Mouse (Mus musculus) midbrain, embryonic 15.5 days (tissue): ENCODE results near the gene Smg9. TPM values are rescaled to one million over a fixed set of nuclear protein-coding genes. Genes with fewer than 3 reads are reported as not detected.

Experiments
- ATAC-seq: fragments of 200-750 bp; cut with Nextera tagmentation; replicated peaks from 2 replicates; pipeline ENCODE4 v1.8.0; 2017; ENCODE audit warnings: moderate TSS enrichment
- H3K27ac ChIP-seq: fragments of 300-500 bp; sonication (generic); 2 replicates; pipeline ENCODE4 v1.5.1; 2015; ENCODE audit warnings: mild to moderate bottlenecking, inconsistent platforms
- H3K27me3 ChIP-seq: fragments of 300-500 bp; sonication (generic); replicated peaks from 2 replicates; pipeline ENCODE4 v1.6.1; 2015; ENCODE audit warnings: inconsistent platforms
- H3K36me3 ChIP-seq: fragments of 300-500 bp; sonication (generic); replicated peaks from 2 replicates; pipeline ENCODE4 v1.6.1; 2015; ENCODE audit warnings: inconsistent platforms
- H3K4me1 ChIP-seq: fragments of 300-500 bp; sonication (generic); 2 replicates; pipeline ENCODE4 v1.6.1; 2015; ENCODE audit warnings: inconsistent platforms
- H3K4me2 ChIP-seq: fragments of 300-500 bp; sonication (generic); 2 replicates; pipeline ENCODE4 v1.6.1; 2015; ENCODE audit warnings: inconsistent platforms, mild to moderate bottlenecking, moderate library complexity
- H3K4me3 ChIP-seq: fragments of 300-500 bp; sonication (generic); 2 replicates; pipeline ENCODE4 v1.5.1; 2015; ENCODE audit warnings: mild to moderate bottlenecking, inconsistent platforms
- H3K9ac ChIP-seq: fragments of 300-500 bp; sonication (generic); 2 replicates; pipeline ENCODE4 v1.6.1; 2015; ENCODE audit warnings: mild to moderate bottlenecking, inconsistent platforms
- H3K9me3 ChIP-seq: fragments of 300-500 bp; sonication (generic); 2 replicates; pipeline ENCODE4 v1.6.1; 2016; ENCODE audit warnings: inconsistent platforms
- WGBS: fragments of 180-500 bp; shearing (Covaris S2); methylation state at CpG from one replicate; pipeline ENCODE4 v1.1.7; 2015; ENCODE audit warnings: mixed read lengths; 5-methylcytosine and 5-hydroxymethylcytosine counted together
- polyA plus RNA-seq: library from polyadenylated mRNA; unstranded; fragments of >200 nt; fragmentation: Nextera tagmentation; extraction: Ambion mirVana; gene quantifications from 2 replicates; pipeline ENCODE4 v1.2.1, GENCODE M21; 2015

Gene Smg9
- polyA plus RNA-seq, 1 experiment from 2014 or later: 40.3 TPM

- Histone ChIP-seq H3K4me1 (peaks cover 2% of the 10 kb centered on the region; the same call in 1 of the 2 replicates), H3K9me3 (no peaks in the 10 kb centered on the region), H3K4me3 (no peak overlapping the region), H3K27me3 (no peaks in the 10 kb centered on the region), H3K36me3 (no peaks in the 10 kb centered on the region), H3K9ac (no peak overlapping the region), H3K4me2 (no peak overlapping the region), H3K27ac (no peak overlapping the region)
- no peak for ATAC-seq
- 70% methylated on average over 10 of the region's 10 CpGs for WGBS
These were observed 58.4 kb downstream of the Smg9 start for GRCm38 (mm10) chr7:24457726-24458370.

- Histone ChIP-seq H3K27ac (no peak overlapping the region), H3K9ac (no peak overlapping the region), H3K9me3 (no peaks in the 10 kb centered on the region), H3K4me2 (no peak overlapping the region), H3K4me1 (peaks cover 6% of the 10 kb centered on the region; the same call in 1 of the 2 replicates), H3K27me3 (no peaks in the 10 kb centered on the region), H3K36me3 (no peaks in the 10 kb centered on the region), H3K4me3 (no peak overlapping the region)
- 78% methylated on average over 5 of the region's 5 CpGs for WGBS
- ATAC-seq: no peak
These were observed 60.0 kb downstream of the Smg9 start for GRCm38 (mm10) chr7:24459440-24459839.

- H3K9me3 ChIP-seq: no peaks in the 10 kb centered on the region
- ATAC-seq: no peak
- no peaks in the 10 kb centered on the region for H3K36me3 ChIP-seq
These were observed 60.4 kb downstream of the Smg9 start for GRCm38 (mm10) chr7:24459843-24460242.

GRCm38 (mm10) chr7:24461376-24462051 lies 62.1 kb downstream of the Smg9 start:
- Histone ChIP-seq H3K4me3 (no peak overlapping the region), H3K4me2 (no peak overlapping the region), H3K9me3 (no peaks in the 10 kb centered on the region), H3K27ac (no peak overlapping the region), H3K27me3 (no peaks in the 10 kb centered on the region), H3K4me1 (peaks cover 6% of the 10 kb centered on the region; the same call in 1 of the 2 replicates), H3K9ac (no peak overlapping the region), H3K36me3 (no peaks in the 10 kb centered on the region)
- no peak for ATAC-seq
- 67% methylated on average over 14 of the region's 14 CpGs for WGBS

More at GRCm38 (mm10) chr7:24459843-24460242, 60.4 kb downstream of the Smg9 start:
- Histone ChIP-seq H3K9ac (no peak overlapping the region), H3K27me3 (no peaks in the 10 kb centered on the region), H3K4me2 (no peak overlapping the region), H3K4me3 (no peak overlapping the region), H3K4me1 (peaks cover 6% of the 10 kb centered on the region; the same call in 1 of the 2 replicates), H3K27ac (no peak overlapping the region)
- WGBS: 73% methylated on average over 3 of the region's 3 CpGs

GRCm38 (mm10) chr7:24462388-24463319 lies 63.2 kb downstream of the Smg9 start, which contains the start of gene Plaur:
Gene Plaur (plus strand): TSS chr7:24462484.
- Histone ChIP-seq H3K27me3 (no peaks in the 10 kb centered on the region), H3K4me3 (no peak within 1 kb of the TSS), H3K4me1 (peaks cover 6% of the 10 kb centered on the region; the same call in 1 of the 2 replicates), H3K9ac (no peak within 1 kb of the TSS), H3K9me3 (no peaks in the 10 kb centered on the region), H3K27ac (no peak within 1 kb of the TSS), H3K36me3 (no peaks in the 10 kb centered on the region), H3K4me2 (peak within 1 kb of the TSS; percentile 17; the same call in 1 of the 2 replicates)
- 0 out of 2 replicates have a peak, but pooled peaks have one; percentile 27 for ATAC-seq
- WGBS: 7% methylated on average over 27 of the region's 27 CpGs

GRCm38 (mm10) chr7:24466835-24467234 lies 67.4 kb downstream of the Smg9 start:
- Histone ChIP-seq H3K27me3 (no peaks in the 10 kb centered on the region), H3K4me3 (no peak overlapping the region), H3K9ac (no peak overlapping the region), H3K27ac (no peak overlapping the region), H3K9me3 (no peaks in the 10 kb centered on the region), H3K4me2 (no peak overlapping the region), H3K36me3 (no peaks in the 10 kb centered on the region), H3K4me1 (peaks cover 6% of the 10 kb centered on the region; the same call in 1 of the 2 replicates)
- 92% methylated on average over 6 of the region's 6 CpGs for WGBS
- no peak for ATAC-seq

GRCm38 (mm10) chr7:24467886-24468285 lies 68.5 kb downstream of the Smg9 start:
- no peak overlapping the region for H3K27ac ChIP-seq
- no peak overlapping the region for H3K4me3 ChIP-seq
- no peaks in the 10 kb centered on the region for H3K27me3 ChIP-seq
- no peak overlapping the region for H3K4me2 ChIP-seq
- WGBS: 83% methylated on average over 5 of the region's 5 CpGs
- H3K36me3 ChIP-seq: no peaks in the 10 kb centered on the region
- H3K9ac ChIP-seq: no peak overlapping the region
- ATAC-seq: no peak
- H3K9me3 ChIP-seq: no peaks in the 10 kb centered on the region
- peaks cover 4% of the 10 kb centered on the region; the same call in 1 of the 2 replicates for H3K4me1 ChIP-seq

- ATAC-seq: no peak
- Histone ChIP-seq H3K4me1 (no peaks in the 10 kb centered on the region), H3K36me3 (no peaks in the 10 kb centered on the region), H3K4me2 (no peak overlapping the region), H3K9ac (no peak overlapping the region), H3K27me3 (no peaks in the 10 kb centered on the region), H3K27ac (no peak overlapping the region), H3K4me3 (no peak overlapping the region), H3K9me3 (no peaks in the 10 kb centered on the region)
- WGBS: 89% methylated on average over 3 of the region's 3 CpGs
These were observed 69.7 kb downstream of the Smg9 start for GRCm38 (mm10) chr7:24469126-24469525.

GRCm38 (mm10) chr7:24470356-24470755 lies 70.9 kb downstream of the Smg9 start:
- 95% methylated on average over 7 of the region's 7 CpGs for WGBS
- no peak overlapping the region for H3K27ac ChIP-seq
- no peak for ATAC-seq

More at GRCm38 (mm10) chr7:24470356-24470755, 70.9 kb downstream of the Smg9 start:
- Histone ChIP-seq H3K27me3 (no peaks in the 10 kb centered on the region), H3K4me2 (no peak overlapping the region), H3K36me3 (no peaks in the 10 kb centered on the region), H3K9me3 (no peaks in the 10 kb centered on the region), H3K4me1 (no peaks in the 10 kb centered on the region), H3K9ac (no peak overlapping the region), H3K4me3 (no peak overlapping the region)
